In the genomic region with DNA sequence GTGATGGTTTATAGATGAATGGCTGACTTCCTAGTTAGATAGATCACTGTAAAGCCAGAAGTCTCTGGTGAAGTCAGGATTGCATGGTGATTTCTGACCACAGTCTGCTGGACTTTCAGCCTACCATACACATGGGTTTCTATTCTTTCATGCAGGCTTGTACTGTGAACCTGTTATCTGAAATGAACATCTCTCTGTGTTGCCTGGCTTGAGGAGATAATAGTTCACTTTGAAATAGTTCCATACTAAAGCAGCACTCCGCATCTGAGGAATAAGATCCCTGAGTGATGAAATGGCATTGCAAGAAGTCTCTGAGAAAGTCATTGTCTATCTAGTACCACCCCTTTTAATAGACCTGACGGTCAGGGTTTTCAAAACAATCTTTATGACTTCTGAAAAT, we compare ENCODE assay signal across 19 mouse cellular contexts.
"Had no signal": no experiment of that assay in that cellular context is flagged by ENCODE, and none has a peak within 500 bp of the region (broad histone marks: within the 10 kb centered on the region; RNA-seq: fewer than 3 reads in every experiment).

No protein-coding gene starts in this region.

- H3K27me3 ChIP-seq: limb, embryonic 13.5 days; lung, embryonic 15.5 days; midbrain, embryonic 13.5 days had no signal

- H3K4me3 ChIP-seq: kidney, embryonic 15.5 days; limb, embryonic 10.5 days; limb, embryonic 13.5 days; lung, embryonic 15.5 days; midbrain, embryonic 10.5 days; midbrain, embryonic 13.5 days had no signal

- H3K9me3 ChIP-seq: kidney, embryonic 15.5 days; limb, embryonic 10.5 days; limb, embryonic 13.5 days; lung, embryonic 15.5 days; megakaryocyte, embryonic 14.5 days; midbrain, embryonic 10.5 days; midbrain, embryonic 13.5 days had no signal

- H3K4me1 ChIP-seq: kidney, embryonic 15.5 days; limb, embryonic 10.5 days; limb, embryonic 13.5 days; lung, embryonic 15.5 days; midbrain, embryonic 10.5 days had no signal

- H3K4me2 ChIP-seq: kidney, embryonic 15.5 days; limb, embryonic 13.5 days; midbrain, embryonic 13.5 days had no signal

- DNase-seq: kidney, adult 11 months; kidney, adult 8-10 months; kidney, postnatal 10 days; kidney, postnatal 36 days; lung, adult 18-20 months; lung, postnatal 10 days; thymus, adult 2 months; thymus, postnatal 14 days; thymus, postnatal 4 days had no signal

- H3K36me3 ChIP-seq: kidney, embryonic 15.5 days; limb, embryonic 10.5 days; limb, embryonic 13.5 days; lung, embryonic 15.5 days; midbrain, embryonic 10.5 days; midbrain, embryonic 13.5 days had no signal

- H3K27ac ChIP-seq: kidney, embryonic 15.5 days; limb, embryonic 10.5 days; limb, embryonic 13.5 days; liver, embryonic 14.5 days; lung, embryonic 15.5 days; midbrain, embryonic 10.5 days; midbrain, embryonic 13.5 days; stomach, postnatal 0 days had no signal

- ATAC-seq: midbrain, embryonic 13.5 days; midbrain, embryonic 16.5 days had no signal

- H3K9ac ChIP-seq: kidney, embryonic 15.5 days; limb, embryonic 13.5 days; liver, embryonic 14.5 days; lung, embryonic 15.5 days; midbrain, embryonic 13.5 days had no signal
